Mouse (Mus musculus) heart, adult 2 months (tissue): ENCODE measurements around the gene Phf11b. TPM values are rescaled to one million over a fixed set of nuclear protein-coding genes. Genes with fewer than 3 reads are reported as not detected.

Experiments used
- polyA plus RNA-seq: library from polyadenylated mRNA; depleted of rRNA; stranded (reverse); fragments of >200 nt; gene quantifications from 2 replicates; pipeline ENCODE4 v1.2.3, GENCODE M21; 2012; rRNA removed
- total RNA-seq, 2 experiments: library from RNA; stranded (reverse); gene quantifications; 2 replicates each; pipeline ENCODE4 v1.2.3; 2021

Gene Phf11b
- total and polyA plus RNA-seq, 3 experiments, result 0.53 to 1.0 (median 0.73) TPM

Other genes with a start within 250 kb of the Phf11b start
- gene 1700129C05Rik, start 198.5 kb downstream of the Phf11b start, total RNA-seq, result not detected
- gene 1700129C05Rik, start 198.5 kb downstream of the Phf11b start, polyA plus RNA-seq, result 0.10 and 0.56 TPM in 2 replicates
- gene Gm5142, start 162.6 kb downstream of the Phf11b start, total RNA-seq, result not detected
- 0.76 TPM in 1 of 2 replicates, not detected in the other for gene Gm5142, start 162.6 kb downstream of the Phf11b start, polyA plus RNA-seq
- 10 to 100 TPM; 10.2 to 10.9 TPM for gene Rcbtb1, start 140.1 kb downstream of the Phf11b start, total RNA-seq
- gene Rcbtb1, start 140.1 kb downstream of the Phf11b start, polyA plus RNA-seq, result 5.5 and 12.8 TPM in 2 replicates
- gene Gm6904, start 81.1 kb downstream of the Phf11b start, total RNA-seq, result not detected
- 0.47 TPM in 1 of 2 replicates, not detected in the other for gene Gm6904, start 81.1 kb downstream of the Phf11b start, polyA plus RNA-seq
- under 1 TPM in 1 of 2 experiments, not detected in 1; 0.47 TPM for gene Phf11a, start 43.8 kb downstream of the Phf11b start, total RNA-seq
- gene Phf11a, start 43.8 kb downstream of the Phf11b start, polyA plus RNA-seq, result 0.27 and 0.94 TPM in 2 replicates
- gene Phf11d, start 24.1 kb upstream of the Phf11b start, total RNA-seq, result 1 to 10 TPM; 4.6 to 5.6 TPM
- 7.2 and 13.2 TPM in 2 replicates for gene Phf11d, start 24.1 kb upstream of the Phf11b start, polyA plus RNA-seq
- gene Phf11c, start 54.0 kb upstream of the Phf11b start, total RNA-seq, result under 1 TPM; 0.59 to 0.89 TPM
- 0.27 and 0.41 TPM in 2 replicates for gene Phf11c, start 54.0 kb upstream of the Phf11b start, polyA plus RNA-seq
- gene Setdb2, start 99.5 kb upstream of the Phf11b start, total RNA-seq, result 10 to 100 TPM in 1 of 2 experiments, 1 to 10 TPM in 1; 7.8 to 10.5 TPM
- 1.2 and 4.2 TPM in 2 replicates for gene Setdb2, start 99.5 kb upstream of the Phf11b start, polyA plus RNA-seq
- gene Cab39l, start 99.6 kb upstream of the Phf11b start, total RNA-seq, result 10 to 100 TPM; 23.8 to 26.0 TPM
- 7.9 and 15.3 TPM in 2 replicates for gene Cab39l, start 99.6 kb upstream of the Phf11b start, polyA plus RNA-seq